Mouse (Mus musculus) gonadal fat pad, adult 2 months (tissue): ENCODE results near the gene Pparg. TPM values are rescaled to one million over a fixed set of nuclear protein-coding genes. Genes with fewer than 3 reads are reported as not detected.

Experiments used
- DNase-seq: peaks from one replicate; pipeline ENCODE4 v3.0.0-alpha.2; 2012; ENCODE audit warnings: low read depth
- polyA plus RNA-seq: library from polyadenylated mRNA; depleted of rRNA; stranded (reverse); fragments of >200 nt; gene quantifications from 2 replicates; pipeline ENCODE4 v1.2.3, GENCODE M21; 2012; rRNA removed

Pparg gene
- polyA plus RNA-seq, 1 experiment: 120 TPM

GRCm38 (mm10) chr6:115504915-115505314, 144.2 kb downstream of the Pparg start:
- no peak for DNase-seq

GRCm38 (mm10) chr6:115506425-115506824, 145.7 kb downstream of the Pparg start:
- no peak for DNase-seq

- DNase-seq: no peak
Measured at GRCm38 (mm10) chr6:115511447-115511846, 150.7 kb downstream of the Pparg start.

- no peak for DNase-seq
Measured at GRCm38 (mm10) chr6:115513207-115513606, 152.5 kb downstream of the Pparg start.

- no peak for DNase-seq
Measured at GRCm38 (mm10) chr6:115517904-115518303, 157.2 kb downstream of the Pparg start.

- DNase-seq: no peak
Measured at GRCm38 (mm10) chr6:115518352-115518751, 157.6 kb downstream of the Pparg start.

- no peak for DNase-seq
Measured at GRCm38 (mm10) chr6:115519275-115519699, 158.5 kb downstream of the Pparg start.

GRCm38 (mm10) chr6:115521923-115522322, 161.2 kb downstream of the Pparg start:
- DNase-seq: no peak

- no peak for DNase-seq
Measured at GRCm38 (mm10) chr6:115522691-115523146, 162.0 kb downstream of the Pparg start.

- no peak for DNase-seq
Measured at GRCm38 (mm10) chr6:115523201-115523600, 162.4 kb downstream of the Pparg start.

- no peak for DNase-seq
Measured at GRCm38 (mm10) chr6:115524449-115524990, 163.8 kb downstream of the Pparg start.

- no peak for DNase-seq
Measured at GRCm38 (mm10) chr6:115527418-115527817, 166.7 kb downstream of the Pparg start.

GRCm38 (mm10) chr6:115528372-115528771, 167.6 kb downstream of the Pparg start:
- DNase-seq: no peak

GRCm38 (mm10) chr6:115534617-115535016, 173.9 kb downstream of the Pparg start:
- no peak for DNase-seq

GRCm38 (mm10) chr6:115536169-115536568, 175.4 kb downstream of the Pparg start:
- DNase-seq: no peak

- DNase-seq: no peak
Measured at GRCm38 (mm10) chr6:115538645-115539429, 178.1 kb downstream of the Pparg start.

Other genes starting within 250 kb of the Pparg start
- gene Syn2, start 226.0 kb upstream of the Pparg start, polyA plus RNA-seq: 15.7 and 33.6 TPM in 2 replicates
- not detected in 2 replicates for gene Gm17482, start 133.6 kb upstream of the Pparg start, polyA plus RNA-seq
- 99.4 and 151 TPM in 2 replicates for gene Timp4, start 108.7 kb upstream of the Pparg start, polyA plus RNA-seq
- gene Tsen2, start 183.7 kb downstream of the Pparg start, polyA plus RNA-seq: 3.7 and 5.5 TPM in 2 replicates
- 2.4 and 3.0 TPM in 2 replicates for gene Mkrn2os, start 231.6 kb downstream of the Pparg start, polyA plus RNA-seq
- gene Mkrn2, start 241.0 kb downstream of the Pparg start, polyA plus RNA-seq: 86.8 and 111 TPM in 2 replicates